In the genomic region with DNA sequence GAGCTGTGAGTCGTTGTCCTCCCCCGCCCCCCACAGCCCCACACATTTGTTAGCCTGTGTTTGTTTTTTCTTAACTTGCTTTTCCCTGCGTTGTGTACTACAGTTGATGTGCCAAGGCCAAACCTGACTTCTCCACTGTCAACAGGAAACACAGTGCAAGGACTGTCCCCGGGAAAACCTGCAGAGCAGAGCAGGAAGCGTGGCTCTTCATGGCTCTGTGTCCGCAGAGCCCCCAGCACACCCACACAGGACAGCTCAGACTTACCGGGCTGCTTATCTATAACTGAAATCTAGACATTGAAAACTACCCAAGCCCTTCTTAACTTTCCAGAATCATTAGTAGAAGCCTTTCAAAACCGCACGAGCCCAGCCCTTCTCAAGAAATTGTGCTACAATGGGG, we compare ENCODE assay signal across 11 mouse cellular contexts. TPM values are rescaled to one million over a fixed set of nuclear protein-coding genes. Genes with fewer than 3 reads are reported as not detected.
DNase-seq lines count a peak whose midpoint lies in the region; ATAC-seq and TF ChIP-seq lines count a peak whose summit lies in the region.
"Had no signal": no experiment of that assay in that cellular context is flagged by ENCODE, and none has a peak within 500 bp of the region (broad histone marks: within the 10 kb centered on the region; RNA-seq: fewer than 3 reads in every experiment).

No protein-coding gene starts in this region.

- peak; percentile 9; the same call in 1 of the 2 replicates for ATAC-seq in G1E (ENCODE audit: extremely low read depth, insufficient number of reproducible peaks, low FRiP score, poor library complexity, severe bottlenecking)
- peak; percentile 4 to 25; a peak in 1 of 4 replicates for ATAC-seq in hematopoietic stem cell, adult 5-6 weeks (replicated peaks in 1 of 2; ENCODE audit: insufficient read depth in 1 of 2, low FRiP score in 2 of 2, low TSS enrichment in 1 of 2, low read depth in 1 of 2, poor library complexity in 2 of 2, severe bottlenecking in 2 of 2)
- no peak for ATAC-seq in megakaryocyte-erythroid progenitor cell, adult 5-6 weeks (replicated peaks; ENCODE audit: low FRiP score, low TSS enrichment, poor library complexity, severe bottlenecking)
- ATAC-seq: forebrain, postnatal 0 days; liver, embryonic 12.5 days had no signal

- peak overlapping the region; percentile 37; the same call in 1 of the 2 replicates for H3K4me3 ChIP-seq in G1E (ENCODE audit: low read depth, low read length)
- H3K4me3 ChIP-seq: left cerebral cortex, adult 2 months; liver, embryonic 12.5 days had no signal

- TF ChIP-seq CTCF in G1E (IDR thresholded peaks at IDR 0.05; ENCODE audit: low read depth, low read length) = no peak

- no peaks in the 10 kb centered on the region for H3K36me3 ChIP-seq in G1E (replicated peaks)
- H3K36me3 ChIP-seq: liver, embryonic 12.5 days had no signal

- DNase-seq in heart, postnatal 4 days = peak; percentile 16
- no peak for DNase-seq in heart, postnatal 36 days
- DNase-seq in G1E (ENCODE audit: low spot score) = no peak
- peak; percentile 48 for DNase-seq in lung, postnatal 10 days
- no peak for DNase-seq in urinary bladder, postnatal 4 days (ENCODE audit: low spot score in 2 of 2)
- DNase-seq: cerebellum, adult 18-20 months; forebrain, postnatal 0 days had no signal

- peaks cover 88% of the 10 kb centered on the region for H3K4me1 ChIP-seq in G1E (ENCODE audit: insufficient read depth, low read depth, low read length)

- no peaks in the 10 kb centered on the region for H3K9me3 ChIP-seq in G1E (replicated peaks)
- H3K9me3 ChIP-seq: liver, embryonic 12.5 days had no signal

- intact Hi-C loops in heart, postnatal 36 days (cut with DNase I) = no loop called here

- no peaks in the 10 kb centered on the region for H3K27me3 ChIP-seq in G1E (ENCODE audit: insufficient read depth, low read length)
- H3K27me3 ChIP-seq: liver, embryonic 12.5 days had no signal

RNA-seq across cellular contexts. Expression of a gene that starts 31.8 kb away (rescaled TPM):
- 1 to 10 TPM; 5.5 to 7.1 TPM for total RNA-seq in heart, postnatal 4 days (2021)
- 10 to 100 TPM in 1 of 2 experiments, 1 to 10 TPM in 1; 8.3 to 12.6 TPM for total RNA-seq in heart, postnatal 36 days (2021)
- 2.6 and 4.8 TPM in 2 replicates for total RNA-seq in G1E (2014; fragmentation: Nextera tagmentation)
- 4.7 and 5.3 TPM in 2 replicates for total RNA-seq in G1E (2017)
- polyA plus RNA-seq in G1E (2012) = 0.03 and 0.14 TPM in 2 replicates
- 30.1 and 32.7 TPM in 2 replicates for total RNA-seq in hematopoietic stem cell, adult 5-6 weeks (2017)
- 3.8 and 12.4 TPM in 2 replicates for total RNA-seq in megakaryocyte-erythroid progenitor cell, adult 5-6 weeks (2014; fragmentation: Nextera tagmentation)
- 0.70 and 4.2 TPM in 2 replicates for total RNA-seq in megakaryocyte-erythroid progenitor cell, adult 5-6 weeks (2017)

Comparison
In these comparisons a context has a peak if more than half of its experiments do, and no peak if none do; other contexts are left out.
1. DNase-seq: peak in heart, postnatal 4 days (single experiment) and lung, postnatal 10 days (single experiment); none in heart, postnatal 36 days (0 of 2), G1E (single experiment) and urinary bladder, postnatal 4 days (0 of 2).